Mouse (Mus musculus) midbrain, postnatal 0 days (tissue): ENCODE data around the gene Wdr47. TPM values are rescaled to one million over a fixed set of nuclear protein-coding genes. Genes with fewer than 3 reads are reported as not detected.

Experiments used
- ATAC-seq: fragments of 200-750 bp; cut with Nextera tagmentation; 2 replicates; pipeline ENCODE4 v1.8.0; 2017; ENCODE audit warnings: moderate number of reproducible peaks, mild to moderate bottlenecking, moderate TSS enrichment, moderate library complexity; ENCODE audit not compliant: low FRiP score
- DNase-seq: peaks from one replicate; pipeline ENCODE4 v3.0.0-alpha.2; 2015; ENCODE audit warnings: low spot score
- H3K27ac ChIP-seq: fragments of 300-500 bp; sonication (generic); 2 replicates; pipeline ENCODE4 v1.5.1; 2014; ENCODE audit warnings: low read depth, mild to moderate bottlenecking, low read length, mixed read lengths
- H3K27me3 ChIP-seq: fragments of 300-500 bp; sonication (generic); 2 replicates; pipeline ENCODE4 v1.6.1; 2014; ENCODE audit warnings: low read length, control low read depth, mixed read lengths; ENCODE audit not compliant: insufficient read depth
- H3K36me3 ChIP-seq: fragments of 300-500 bp; sonication (generic); 2 replicates; pipeline ENCODE4 v1.6.1; 2014; ENCODE audit warnings: low read length, control low read depth, mixed read lengths; ENCODE audit not compliant: insufficient read depth
- H3K4me1 ChIP-seq: fragments of 300-500 bp; sonication (generic); 2 replicates; pipeline ENCODE4 v1.6.1; 2014; ENCODE audit warnings: mild to moderate bottlenecking, control low read depth, antibody characterized with exemption, low read length, mixed read lengths; ENCODE audit not compliant: insufficient read depth
- H3K4me2 ChIP-seq: fragments of 300-500 bp; sonication (generic); 2 replicates; pipeline ENCODE4 v1.6.1; 2014; ENCODE audit warnings: low read depth, mild to moderate bottlenecking, low read length, mixed read lengths; ENCODE audit not compliant: poor library complexity, severe bottlenecking
- H3K4me3 ChIP-seq: fragments of 300-500 bp; sonication (generic); 2 replicates; pipeline ENCODE4 v1.5.1; 2014; ENCODE audit warnings: low read depth, mild to moderate bottlenecking, low read length, moderate library complexity
- H3K9ac ChIP-seq: fragments of 300-500 bp; sonication (generic); replicated peaks from 2 replicates; pipeline ENCODE4 v1.6.1; 2014; ENCODE audit warnings: mild to moderate bottlenecking, low read length, moderate library complexity, mixed read lengths; ENCODE audit not compliant: poor library complexity, severe bottlenecking
- H3K9me3 ChIP-seq: fragments of 300-500 bp; sonication (generic); 2 replicates; pipeline ENCODE4 v1.6.1; 2016; ENCODE audit warnings: low read length, control low read depth
- CTCF ChIP-seq: IDR thresholded peaks from 2 replicates; pipeline ENCODE4 v1.5.1; 2016; ENCODE audit warnings: antibody characterized with exemption, mild to moderate bottlenecking
- WGBS: fragments of 180-500 bp; shearing (Covaris S2); extraction: QIAGEN DNeasy Blood & Tissue Kit; methylation state at CpG from one replicate; pipeline ENCODE4 v1.1.7; 2014; 5-methylcytosine and 5-hydroxymethylcytosine counted together
- polyA plus RNA-seq: library from polyadenylated mRNA; unstranded; fragments of >200 nt; fragmentation: Nextera tagmentation; extraction: Ambion mirVana; gene quantifications from 2 replicates; pipeline ENCODE4 v1.2.1, GENCODE M21; 2015
- total RNA-seq: library from RNA; depleted of rRNA; stranded (reverse); fragments of >200 nt; gene quantifications from 2 replicates; pipeline ENCODE4 v1.2.3, GENCODE M21; 2014

The Wdr47 gene
- total and polyA plus RNA-seq, 2 experiments from 2014 or later, result 77.6 to 86.0 TPM

- DNase-seq, result no peak
- Histone ChIP-seq H3K9ac (no peak overlapping the region), H3K9me3 (no peaks in the 10 kb centered on the region), H3K4me1 (peaks cover 10% of the 10 kb centered on the region; the same call in 1 of the 2 replicates), H3K27ac (no peak overlapping the region), H3K36me3 (no peaks in the 10 kb centered on the region), H3K4me2 (no peak overlapping the region), H3K27me3 (no peaks in the 10 kb centered on the region), H3K4me3 (peak overlapping the region; percentile 65; the same call in 1 of the 2 replicates)
- ATAC-seq, result no peak
- 85% methylated on average over 14 of the region's 14 CpGs for WGBS
- no peak for TF ChIP-seq CTCF
Observed at GRCm38 (mm10) chr3:108570813-108571212, 20.3 kb upstream of the Wdr47 start.

- 1% methylated on average over 42 of the region's 42 CpGs for WGBS
- ATAC-seq, result peak; percentile 99
- H3K9me3 ChIP-seq, result no peaks in the 10 kb centered on the region
Observed at GRCm38 (mm10) chr3:108571443-108572294, 19.4 kb upstream of the Wdr47 start, which contains the start of gene Taf13. Taf13 (plus strand) TSS chr3:108571698.

GRCm38 (mm10) chr3:108572309-108573010 lies 18.6 kb upstream of the Wdr47 start:
- no peaks in the 10 kb centered on the region for H3K36me3 ChIP-seq
- DNase-seq (no peak), ATAC-seq (no peak)
- no peak overlapping the region for H3K27ac ChIP-seq
- peak overlapping the region; percentile 67; the same call in 1 of the 2 replicates for H3K9ac ChIP-seq
- H3K4me1 ChIP-seq, result peaks cover 10% of the 10 kb centered on the region; the same call in 1 of the 2 replicates
- no peaks in the 10 kb centered on the region for H3K9me3 ChIP-seq
- peak overlapping the region; percentile 65 for H3K4me3 ChIP-seq
- peak overlapping the region; percentile 67 for H3K4me2 ChIP-seq
- TF ChIP-seq CTCF, result no peak
- 33% methylated on average over 18 of the region's 18 CpGs for whole genome bisulfite sequencing
- no peaks in the 10 kb centered on the region for H3K27me3 ChIP-seq

More at GRCm38 (mm10) chr3:108571443-108572294, 19.4 kb upstream of the Wdr47 start, which contains the start of gene Taf13:
- Histone ChIP-seq H3K27ac (peak within 1 kb of the TSS; percentile 60; the same call in 1 of the 2 replicates), H3K4me1 (peaks cover 10% of the 10 kb centered on the region; the same call in 1 of the 2 replicates), H3K4me2 (peak within 1 kb of the TSS; percentile 67), H3K4me3 (peak within 1 kb of the TSS; percentile 65), H3K9ac (peak within 1 kb of the TSS; percentile 67), H3K36me3 (no peaks in the 10 kb centered on the region), H3K27me3 (no peaks in the 10 kb centered on the region)
- DNase-seq, result peak; percentile 99
- no peak for TF ChIP-seq CTCF

- H3K9ac ChIP-seq, result no peak overlapping the region
- no peak overlapping the region for H3K4me2 ChIP-seq
- no peaks in the 10 kb centered on the region for H3K36me3 ChIP-seq
- H3K27ac ChIP-seq, result no peak overlapping the region
- no peak for TF ChIP-seq CTCF
- no peaks in the 10 kb centered on the region for H3K27me3 ChIP-seq
- WGBS, result 89% methylated on average over 5 of the region's 5 CpGs
- no peak for ATAC-seq
- H3K4me3 ChIP-seq, result no peak overlapping the region
- H3K4me1 ChIP-seq, result peaks cover 10% of the 10 kb centered on the region; the same call in 1 of the 2 replicates
- DNase-seq, result no peak
- no peaks in the 10 kb centered on the region for H3K9me3 ChIP-seq
Observed at GRCm38 (mm10) chr3:108574018-108574417, 17.1 kb upstream of the Wdr47 start.

- ATAC-seq (no peak), DNase-seq (no peak)
- no peaks in the 10 kb centered on the region for H3K36me3 ChIP-seq
- no peak for TF ChIP-seq CTCF
- H3K9me3 ChIP-seq, result no peaks in the 10 kb centered on the region
- no peak overlapping the region for H3K4me2 ChIP-seq
- H3K4me1 ChIP-seq, result no peaks in the 10 kb centered on the region
- no peak overlapping the region for H3K27ac ChIP-seq
- WGBS, result 87% methylated on average over 4 of the region's 4 CpGs
- H3K4me3 ChIP-seq, result no peak overlapping the region
- no peaks in the 10 kb centered on the region for H3K27me3 ChIP-seq
- H3K9ac ChIP-seq, result no peak overlapping the region
Observed at GRCm38 (mm10) chr3:108584580-108584979, 6.5 kb upstream of the Wdr47 start.
